Mouse (Mus musculus) heart, postnatal 0 days (tissue): ENCODE data around the gene Bola1.

Source experiments
- CTCF ChIP-seq: IDR thresholded peaks from 2 replicates; pipeline ENCODE4 v1.5.1; 2016; ENCODE audit warnings: antibody characterized with exemption, control low read depth, low read depth
- EP300 ChIP-seq: IDR thresholded peaks from 2 replicates; pipeline ENCODE4 v1.6.1; 2016; ENCODE audit warnings: antibody characterized with exemption, low read depth

DNA sequence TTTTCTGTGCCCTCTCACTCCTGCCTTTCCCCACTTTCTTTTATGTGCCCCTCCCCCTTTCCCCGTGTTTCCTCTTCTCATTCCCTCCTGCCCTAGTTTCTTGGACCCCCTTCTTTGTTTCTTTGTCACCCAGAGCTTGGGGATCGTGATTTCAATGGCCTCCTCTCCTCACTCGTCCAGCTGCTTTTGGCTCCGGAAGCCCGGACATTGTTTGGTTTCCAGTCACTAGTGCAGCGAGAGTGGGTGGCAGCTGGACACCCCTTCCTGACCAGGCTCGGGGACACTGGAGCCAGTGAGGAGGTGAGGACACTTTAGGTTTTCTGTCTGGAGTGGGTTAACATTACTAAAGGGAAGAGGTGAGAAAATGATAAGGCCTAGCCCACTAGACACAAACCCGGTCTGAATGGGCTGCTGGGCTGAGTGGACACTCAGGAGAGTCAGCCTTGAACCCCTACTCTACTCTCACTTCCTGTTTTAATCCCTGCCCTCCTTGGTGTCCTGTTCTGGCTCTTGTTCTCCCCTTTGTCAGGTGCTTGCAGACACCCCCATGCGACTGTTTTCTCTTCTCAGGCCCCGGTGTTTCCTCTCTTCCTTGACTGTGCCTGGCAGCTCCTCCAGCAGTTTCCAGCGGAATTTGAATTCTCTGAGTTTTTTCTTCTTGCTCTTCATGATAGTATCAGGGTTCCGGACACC, 50.9 kb downstream of the Bola1 start:
- TF ChIP-seq EP300 (no peak), CTCF (no peak)
